Mouse (Mus musculus) heart, adult 18-20 months (tissue): Measurements from ENCODE around the gene Cyp4v3. TPM values are rescaled to one million over a fixed set of nuclear protein-coding genes. Genes with fewer than 3 reads are reported as not detected.

Experiments used
- total RNA-seq, 2 experiments: library from RNA; stranded (reverse); gene quantifications; 2 replicates each; pipeline ENCODE4 v1.2.3; 2021

Gene Cyp4v3
- total RNA-seq, 2 experiments from 2014 or later: 2.2 to 2.8 TPM

Other genes with a start within 250 kb of the Cyp4v3 start
- gene F11, start 71.2 kb downstream of the Cyp4v3 start, total RNA-seq: not detected
- gene Klkb1, start 38.4 kb downstream of the Cyp4v3 start, total RNA-seq: not detected
- not detected for gene Gm45753, start 24.8 kb downstream of the Cyp4v3 start, total RNA-seq
- gene Fam149a, start 49.1 kb upstream of the Cyp4v3 start, total RNA-seq: 1 to 10 TPM; 5.0 to 5.1 TPM
- 1 to 10 TPM; 6.2 to 7.8 TPM for gene Tlr3, start 77.9 kb upstream of the Cyp4v3 start, total RNA-seq
- 100 to 1,000 TPM; 568 to 575 TPM for gene Sorbs2, start 174.6 kb upstream of the Cyp4v3 start, total RNA-seq